Mouse (Mus musculus) megakaryocyte, embryonic 14.5 days (primary cell): ENCODE data around the gene Ccnd3.

ENCODE experiments used
- FLI1 ChIP-seq: IDR thresholded peaks from 2 replicates; pipeline ENCODE4 v1.6.1; 2012; ENCODE audit warnings: low read length, inconsistent platforms, mixed read lengths
- GATA1 ChIP-seq: IDR thresholded peaks from 3 replicates; pipeline ENCODE4 v1.6.1; 2012; ENCODE audit warnings: mixed read lengths, low read length, inconsistent platforms, borderline replicate concordance

GRCm38 (mm10) chr17:47479887-47480286, 25.0 kb upstream of the Ccnd3 start:
- no peak for TF ChIP-seq GATA1
- no peak for TF ChIP-seq FLI1
